Mouse (Mus musculus): ENCODE measurements around the gene Gm15517. TPM values are rescaled to one million over a fixed set of nuclear protein-coding genes. Genes with fewer than 3 reads are reported as not detected.

The Gm15517 gene
- polyA plus RNA-seq, 1 experiment, result not detected

DNA sequence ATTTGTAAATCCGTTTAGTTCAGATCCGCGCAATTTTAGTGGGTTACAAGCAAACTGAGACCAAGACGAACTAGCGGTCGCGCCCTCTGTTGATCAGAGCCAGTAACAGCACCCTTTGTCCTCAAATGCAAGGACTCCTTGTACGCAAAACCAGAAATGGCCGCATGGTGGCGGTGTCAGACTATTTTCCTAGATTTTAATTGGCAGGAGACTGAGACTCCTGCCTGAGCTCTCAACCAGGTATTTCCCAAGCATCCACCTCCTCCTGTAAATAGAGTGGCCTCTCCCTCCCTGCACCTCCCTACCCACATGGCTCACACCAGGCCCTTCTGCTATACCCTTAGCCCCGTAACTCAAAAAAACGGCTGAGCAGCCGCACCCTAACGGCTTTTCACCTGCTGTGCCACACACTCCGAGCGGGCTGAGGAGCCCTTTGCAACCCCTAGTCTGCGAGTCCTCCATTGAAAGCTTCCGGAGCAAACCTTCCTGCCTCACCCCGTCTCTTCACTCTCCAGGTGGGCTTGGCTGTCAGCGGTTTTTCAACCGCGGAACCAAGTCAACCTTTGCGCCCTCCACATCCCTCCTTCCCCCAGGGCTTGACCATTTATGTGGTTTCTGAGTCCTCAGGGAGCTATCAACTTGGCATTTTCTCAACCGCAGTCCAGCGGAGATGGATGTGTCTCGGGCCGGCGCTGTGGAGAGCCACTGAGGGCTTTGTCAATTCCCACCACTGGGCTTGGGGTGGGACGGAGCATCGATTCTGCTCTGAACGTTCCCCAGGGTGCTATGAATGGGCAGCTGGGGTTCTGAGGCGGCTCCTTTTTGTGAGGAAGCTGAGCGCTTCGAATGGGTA lies 1.8 kb downstream of the Gm15517 start:
- no peak for TF ChIP-seq GATA1 (IDR thresholded peaks at IDR 0.05; ENCODE audit: low read length)

DNA sequence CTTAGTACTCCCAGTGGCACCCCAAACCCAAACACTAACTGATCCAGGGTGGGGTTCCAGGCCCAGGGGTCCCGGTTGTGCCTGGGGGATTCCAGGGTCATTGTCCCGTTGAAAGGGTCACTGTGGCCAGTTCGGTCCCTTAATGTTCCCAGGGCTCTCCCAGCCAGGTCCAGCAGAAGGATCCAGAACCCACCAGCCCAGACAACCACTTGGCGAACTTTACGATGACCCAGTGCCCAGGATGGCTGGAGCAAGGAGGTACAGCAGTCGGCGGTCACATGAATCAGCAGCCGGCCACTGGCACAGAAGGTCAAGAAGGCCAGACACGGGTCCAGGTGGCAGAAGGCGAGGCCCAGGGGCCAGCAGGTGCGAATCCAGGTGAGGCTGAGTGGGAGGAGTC lies 6.9 kb downstream of the Gm15517 start:
- no peak for TF ChIP-seq GATA1 (IDR thresholded peaks at IDR 0.05; ENCODE audit: low read length)

DNA sequence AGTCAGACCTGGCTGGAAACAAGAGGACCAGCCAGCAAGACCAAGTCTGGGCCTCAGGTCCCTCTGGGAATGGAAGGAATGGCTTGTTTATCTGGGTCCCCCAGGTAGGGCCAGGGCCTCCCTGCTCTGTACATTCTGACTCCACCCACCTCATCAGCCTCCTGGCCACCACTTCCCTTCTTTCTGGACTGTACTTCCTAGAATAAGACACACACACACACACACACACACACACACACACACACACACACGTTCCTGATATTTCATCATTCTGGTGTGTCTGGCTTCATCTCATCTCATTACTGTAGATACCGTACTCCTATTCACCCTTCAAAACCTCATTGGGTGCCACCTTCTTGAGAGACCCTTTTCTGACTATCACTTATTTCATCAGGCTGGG lies 8.2 kb downstream of the Gm15517 start:
- TF ChIP-seq GATA1 (IDR thresholded peaks at IDR 0.05; ENCODE audit: low read length), result no peak

DNA sequence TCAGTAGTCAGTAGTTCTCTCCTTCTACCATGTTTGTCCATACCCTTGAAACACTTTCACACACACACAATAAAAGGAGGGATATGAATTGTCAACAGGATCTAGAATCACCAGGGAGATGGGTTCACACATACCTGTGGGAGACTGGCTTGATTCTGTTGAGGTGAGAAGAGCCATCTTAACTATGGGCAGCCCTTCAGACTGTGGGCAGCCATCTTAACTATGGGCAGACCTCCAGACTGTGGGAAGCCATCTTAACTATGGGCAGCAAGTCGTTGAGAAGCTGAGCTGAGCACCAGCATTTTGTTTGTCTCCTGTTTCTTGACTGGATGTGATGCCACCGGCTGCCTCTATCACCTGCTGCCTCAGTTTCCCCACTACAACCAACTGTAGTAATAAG lies 10.1 kb downstream of the Gm15517 start:
- TF ChIP-seq GATA1 (IDR thresholded peaks at IDR 0.05; ENCODE audit: low read length), result no peak

DNA sequence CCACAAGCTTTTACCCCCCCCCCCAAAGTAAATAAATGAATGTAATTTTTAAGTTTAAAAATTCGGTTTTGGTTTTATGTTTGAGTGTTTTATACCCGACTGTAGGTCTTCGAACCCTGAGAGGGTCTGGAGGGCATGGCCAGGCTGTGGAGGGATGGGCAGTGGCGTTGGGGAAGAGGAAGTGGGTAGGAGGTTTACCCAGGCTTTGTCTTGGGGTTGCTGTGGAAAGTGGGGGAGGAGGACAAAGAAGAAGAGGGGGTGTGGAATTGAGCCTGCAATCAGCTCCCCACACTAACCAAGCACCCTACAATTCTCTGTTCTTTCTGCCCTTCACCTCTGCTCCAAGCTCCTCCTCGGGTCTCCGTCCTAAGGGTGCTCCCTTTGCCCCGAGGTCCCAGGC lies 11.3 kb downstream of the Gm15517 start:
- no peak for TF ChIP-seq GATA1 (IDR thresholded peaks at IDR 0.05; ENCODE audit: low read length)

DNA sequence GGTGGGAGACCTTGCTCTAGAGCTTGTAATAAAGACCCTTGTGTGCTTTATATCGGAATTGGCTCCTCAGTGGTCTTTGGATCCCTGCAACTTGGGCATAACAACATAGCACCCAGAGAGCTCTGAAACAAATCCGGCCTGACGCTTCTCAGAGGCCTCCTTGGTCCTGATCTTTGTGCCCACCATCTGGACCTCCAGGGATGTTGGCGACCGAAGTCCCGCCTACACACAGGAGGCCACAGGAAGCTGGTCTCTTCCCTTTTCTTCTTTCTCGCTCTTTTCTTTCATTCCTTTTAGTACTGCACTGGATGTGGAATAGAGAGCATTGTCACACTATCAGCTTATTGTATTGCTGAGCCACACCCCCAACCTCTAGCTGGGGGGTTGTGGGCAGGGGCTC lies 12.2 kb downstream of the Gm15517 start:
- no peak for TF ChIP-seq GATA1 (IDR thresholded peaks at IDR 0.05; ENCODE audit: low read length)

DNA sequence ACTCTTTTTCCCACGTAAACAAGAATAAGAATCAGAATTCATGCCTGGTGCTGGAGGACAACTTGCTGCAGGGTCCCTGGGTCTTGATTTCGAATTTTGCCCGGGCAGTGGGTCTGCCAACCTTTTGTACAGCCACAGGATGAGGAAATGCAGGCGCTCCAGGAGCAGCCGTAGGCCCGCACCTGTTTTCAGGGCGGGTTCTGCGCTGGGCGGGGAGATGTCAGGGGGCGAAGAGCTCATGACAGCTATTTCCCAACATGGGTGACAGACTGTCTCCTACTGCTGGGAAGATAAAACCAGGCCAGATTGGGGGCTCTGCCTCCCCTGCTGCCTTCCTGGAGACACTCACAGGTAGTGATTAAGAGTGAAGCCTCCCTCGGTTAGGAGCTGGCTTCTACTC lies 12.8 kb downstream of the Gm15517 start:
- no peak for TF ChIP-seq GATA1 (IDR thresholded peaks at IDR 0.05; ENCODE audit: low read length)

DNA sequence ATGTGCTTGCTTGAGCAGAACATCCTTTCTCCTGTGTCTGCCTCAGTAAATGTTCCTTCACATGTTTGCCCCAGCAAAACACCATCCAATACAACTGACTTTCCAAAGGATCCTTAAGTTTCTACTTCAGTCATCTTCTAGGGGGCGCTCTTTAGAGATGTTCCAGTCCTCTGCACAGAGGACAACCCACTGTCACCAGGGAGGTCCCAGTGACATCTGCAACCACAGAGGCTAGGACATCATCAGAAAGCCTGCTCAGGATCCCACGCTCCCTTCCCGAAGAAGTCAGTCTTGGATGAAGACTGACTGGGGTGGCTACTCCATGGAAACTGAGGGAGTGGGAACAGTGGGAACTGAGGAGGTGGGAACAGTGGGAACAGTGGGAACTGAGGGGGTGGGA lies 14.3 kb downstream of the Gm15517 start:
- TF ChIP-seq GATA1 (IDR thresholded peaks at IDR 0.05; ENCODE audit: low read length), result no peak

DNA sequence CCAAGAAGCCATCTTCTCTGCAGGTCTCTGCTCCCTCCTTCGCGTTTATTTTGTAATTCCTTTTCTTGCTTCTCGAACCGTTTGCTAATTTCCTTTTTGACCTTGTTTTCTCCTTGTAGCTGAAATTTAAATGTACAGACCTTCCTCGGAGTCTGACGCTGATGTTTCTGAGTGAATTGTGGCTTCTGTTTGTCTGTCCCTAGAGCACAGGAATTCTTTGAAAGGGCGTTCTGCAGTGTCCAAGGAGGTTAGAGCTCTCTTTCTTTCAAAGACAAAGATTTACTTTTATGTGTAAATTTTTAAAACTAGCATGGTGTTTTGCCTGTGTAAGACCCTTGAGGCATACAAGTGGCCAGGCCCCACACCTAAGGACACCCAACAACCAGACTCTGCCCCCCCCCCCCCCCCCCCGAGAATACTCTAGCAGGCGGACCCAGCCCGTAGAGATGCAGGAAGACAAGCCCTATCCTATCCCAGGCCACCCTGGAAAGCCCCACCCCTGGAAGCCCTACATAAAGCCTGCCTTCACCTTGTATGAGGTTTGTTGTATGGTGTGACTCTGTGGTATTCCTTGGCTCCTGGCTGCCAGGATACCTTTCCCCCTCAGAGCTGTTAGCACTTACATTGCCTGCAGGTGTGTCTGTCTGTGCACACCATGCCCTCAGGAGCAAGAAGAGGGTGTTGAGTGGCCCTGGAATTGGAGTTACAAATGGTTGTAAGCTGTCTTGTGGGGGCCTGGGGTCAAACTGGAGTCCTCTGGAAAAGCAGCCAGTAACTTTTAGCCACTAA lies 15.4 kb downstream of the Gm15517 start:
- TF ChIP-seq GATA1 (IDR thresholded peaks at IDR 0.05; ENCODE audit: low read length), result no peak

DNA sequence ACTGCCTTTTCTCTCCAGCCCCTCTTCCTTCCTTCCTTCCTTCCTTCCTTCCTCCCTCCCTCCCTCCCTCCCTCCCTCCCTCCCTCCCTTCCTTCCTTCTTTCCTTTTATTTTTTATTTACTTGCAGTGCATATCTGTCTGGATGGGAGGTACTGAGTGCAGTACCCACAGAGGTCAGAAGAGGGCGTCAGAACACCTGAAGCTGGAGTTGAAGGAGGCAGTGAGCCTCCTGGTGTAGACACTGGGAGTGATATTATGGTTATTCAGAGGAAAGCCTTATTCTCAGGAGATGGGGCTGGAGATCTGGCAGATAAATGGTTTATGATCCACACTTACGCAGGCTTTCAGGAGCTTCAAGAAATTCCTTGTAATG lies 16.0 kb downstream of the Gm15517 start:
- TF ChIP-seq GATA1 (IDR thresholded peaks at IDR 0.05; ENCODE audit: low read length), result no peak

DNA sequence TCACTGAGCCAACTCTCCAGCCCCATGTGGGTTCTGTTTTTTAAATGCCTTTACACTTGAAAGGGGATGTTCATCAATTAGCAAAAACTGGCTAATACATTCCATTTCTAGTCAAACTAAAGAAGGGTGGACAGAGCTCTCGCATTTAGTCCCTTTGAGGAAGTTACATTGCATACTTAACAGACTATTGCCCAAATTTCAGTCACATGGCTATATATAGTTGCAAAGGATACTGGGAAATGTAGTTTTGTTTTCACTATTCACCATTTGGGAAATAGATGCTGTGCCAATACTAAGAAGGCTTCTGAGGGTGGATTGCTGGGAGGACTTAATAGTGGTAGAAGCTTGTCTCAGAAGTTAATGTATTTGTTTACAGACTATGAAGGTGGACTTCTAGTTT lies 19.7 kb downstream of the Gm15517 start:
- no peak for TF ChIP-seq GATA1 (IDR thresholded peaks at IDR 0.05; ENCODE audit: low read length)

DNA sequence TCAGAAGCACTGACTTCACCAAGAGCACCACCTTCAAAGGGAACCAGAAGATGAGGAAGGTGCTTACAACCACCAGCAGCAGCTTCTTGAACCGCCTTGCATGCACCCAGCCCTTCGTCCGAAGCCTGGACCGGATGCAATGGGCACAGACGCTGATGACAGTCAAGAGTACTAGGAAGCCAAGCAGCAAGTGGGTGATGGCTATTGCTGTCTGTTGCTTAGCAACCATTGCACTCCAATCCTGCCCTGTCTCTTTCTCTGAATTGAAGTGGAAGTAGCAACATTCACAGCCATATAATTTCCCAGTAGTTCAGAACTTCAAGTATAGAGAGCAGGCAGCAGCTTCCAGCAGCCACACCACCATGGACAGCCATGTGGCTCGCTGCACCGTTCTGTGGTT lies 20.3 kb downstream of the Gm15517 start:
- no peak for TF ChIP-seq GATA1 (IDR thresholded peaks at IDR 0.05; ENCODE audit: low read length)

DNA sequence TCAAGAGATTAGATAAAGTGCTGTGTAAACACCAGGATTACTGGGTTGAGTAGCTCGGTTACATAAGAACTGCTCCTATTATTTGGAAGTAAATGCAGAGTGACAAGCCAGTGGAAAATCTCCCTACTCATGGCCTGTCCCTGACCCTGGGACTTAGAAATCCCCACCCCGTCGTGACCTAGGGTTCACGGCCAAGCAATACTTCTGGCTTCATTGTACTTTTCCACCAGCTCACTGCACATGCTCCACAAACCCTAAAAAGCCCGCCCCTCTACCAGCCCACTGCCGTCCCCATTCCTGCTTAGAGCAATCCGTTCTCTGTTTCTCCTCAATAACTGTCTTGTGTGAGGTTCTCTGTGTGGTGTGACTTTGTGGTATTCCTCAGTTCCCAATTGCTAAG lies 26.5 kb downstream of the Gm15517 start:
- TF ChIP-seq GATA1 (IDR thresholded peaks at IDR 0.05; ENCODE audit: low read length), result no peak

DNA sequence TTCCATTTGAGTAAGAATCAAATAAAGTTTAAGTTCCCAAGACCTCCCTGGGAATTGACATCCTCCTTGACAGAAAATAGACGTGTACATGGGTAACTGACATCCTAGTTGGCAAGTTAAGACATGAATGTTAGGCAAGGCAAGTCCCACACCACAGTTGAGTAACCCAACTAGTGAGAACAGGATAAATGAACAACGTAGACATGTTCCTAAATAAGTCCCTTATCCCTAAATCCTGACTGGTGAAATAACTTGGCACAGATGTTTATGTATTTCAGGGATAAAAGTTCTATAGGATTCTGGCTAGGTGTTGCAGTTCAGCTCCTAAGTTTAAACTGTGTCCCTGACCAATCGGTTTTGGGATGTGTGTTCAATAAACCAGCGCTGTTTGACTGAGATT lies 29.7 kb downstream of the Gm15517 start:
- no peak for TF ChIP-seq GATA1 (IDR thresholded peaks at IDR 0.05; ENCODE audit: low read length)

DNA sequence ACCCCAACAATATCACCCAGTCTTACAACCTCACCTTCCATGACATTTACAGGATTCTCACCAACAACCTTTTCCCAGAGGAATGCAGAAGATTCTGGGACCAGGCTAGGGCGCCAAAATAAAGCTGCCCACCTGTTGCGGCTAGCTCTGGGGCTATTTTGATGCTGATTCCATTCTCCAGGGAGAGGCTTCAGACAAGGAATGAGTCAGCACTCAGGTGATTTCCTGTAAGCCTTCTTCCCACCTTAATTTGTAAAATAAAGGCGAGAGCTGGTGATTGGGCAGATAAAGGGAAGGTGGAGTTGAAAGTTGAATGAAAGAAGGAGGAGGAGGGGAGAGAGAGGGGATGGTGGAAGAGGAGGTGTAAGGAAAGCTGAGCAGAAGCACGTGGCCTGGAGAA lies 30.2 kb downstream of the Gm15517 start:
- no peak for TF ChIP-seq GATA1 (IDR thresholded peaks at IDR 0.05; ENCODE audit: low read length)

DNA sequence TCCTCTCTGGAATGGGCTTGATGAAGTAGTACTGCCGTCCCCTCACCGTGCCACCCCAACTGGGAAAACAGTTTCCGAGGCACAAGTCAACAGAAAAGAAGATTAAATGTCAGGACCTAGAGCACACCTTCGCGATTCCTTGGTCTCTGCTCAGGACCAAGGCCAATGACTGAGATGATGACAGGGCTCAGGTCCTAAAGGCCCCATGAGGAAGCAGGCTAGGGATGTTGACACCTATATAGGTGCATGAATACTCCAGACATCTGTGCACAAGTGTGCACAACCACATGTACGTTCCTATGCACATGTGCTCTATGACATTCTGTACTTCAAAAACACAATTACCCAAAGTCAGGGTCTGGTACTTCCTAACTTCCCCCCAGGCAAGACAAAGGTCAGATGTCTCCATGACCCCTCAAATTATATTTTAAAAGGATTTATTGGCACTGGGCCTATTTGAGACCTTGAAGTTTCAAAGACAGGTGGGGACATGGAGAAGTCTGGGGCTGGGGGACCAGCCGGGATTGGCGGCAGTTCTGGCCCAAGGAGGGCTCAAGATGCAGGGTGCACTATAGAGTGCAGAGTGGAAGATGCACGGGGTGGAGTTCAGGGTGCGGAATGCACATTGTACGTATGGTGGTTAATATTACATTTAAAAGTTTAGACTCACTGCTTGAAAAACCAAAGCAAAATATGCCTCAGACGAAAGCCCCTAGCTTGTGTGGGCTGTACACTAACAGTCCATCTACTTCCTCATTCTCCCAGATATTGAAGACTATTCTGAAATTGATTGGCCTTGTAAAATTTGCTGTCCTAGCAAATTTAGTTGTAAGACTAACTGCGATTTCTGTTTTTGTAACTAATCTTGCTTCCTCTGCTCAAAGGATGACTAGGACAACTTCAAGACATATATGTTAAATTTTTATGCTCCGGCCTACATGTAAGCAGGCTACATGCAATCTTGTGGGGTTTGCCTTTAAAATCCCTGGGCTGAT lies 42.4 kb downstream of the Gm15517 start:
- no peak for TF ChIP-seq GATA1 (IDR thresholded peaks at IDR 0.05; ENCODE audit: low read length)

Measured in G1E-ER4 (cell line).